Mouse (Mus musculus) heart, adult 2 months (tissue): ENCODE measurements at regions not wholly inside any gene's neighbourhood (a gene's known extent, or its start where the extent isn't known, plus 50 kb on each side); places are given as distances from the start of the nearest gene placed in this dataset.
"Not testable (repeated sequence)": the region's sequence is repeated elsewhere in the genome, so short reads cannot be mapped to it uniquely, and the experiment has no call there.

Experiments used
- DNase-seq, 2 experiments: peaks; one replicate each; pipeline ENCODE4 v3.0.0; 2021
- H3K27ac ChIP-seq: fragments of 200-600 bp; 2 replicates; pipeline ENCODE4 v1.8.1; 2022
- H3K27me3 ChIP-seq: fragments of 200-500 bp; 2 replicates; pipeline ENCODE4 v1.6.1; 2012; ENCODE audit warnings: mild to moderate bottlenecking, low read length, inconsistent platforms, mixed read lengths; ENCODE audit not compliant: control insufficient read depth, insufficient read depth
- H3K36me3 ChIP-seq: fragments of 200-500 bp; 2 replicates; pipeline ENCODE4 v1.6.1; 2012; ENCODE audit warnings: low read length, inconsistent platforms; ENCODE audit not compliant: control insufficient read depth, insufficient read depth
- H3K4me1 ChIP-seq: fragments of 200-500 bp; 2 replicates; pipeline ENCODE4 v1.6.1; 2011; ENCODE audit warnings: low read length; ENCODE audit not compliant: control insufficient read depth, insufficient read depth
- H3K4me3 ChIP-seq: fragments of 200-600 bp; 2 replicates; pipeline ENCODE4 v1.8.1; 2022
- H3K79me2 ChIP-seq: fragments of 200-500 bp; replicated peaks from 2 replicates; pipeline ENCODE4 v1.6.1; 2012; ENCODE audit warnings: mild to moderate bottlenecking, inconsistent platforms, low read length, moderate library complexity, mixed read lengths; ENCODE audit not compliant: control insufficient read depth, insufficient read depth
- H3K9ac ChIP-seq: fragments of 200-500 bp; 2 replicates; pipeline ENCODE4 v1.6.1; 2012; ENCODE audit warnings: low read depth, mild to moderate bottlenecking, control low read depth, inconsistent platforms, low read length, mixed read lengths
- CTCF ChIP-seq: fragments of 200-600 bp; IDR thresholded peaks from 2 replicates; pipeline ENCODE4 v1.8.1; 2022; ENCODE audit warnings: antibody characterized with exemption, mild to moderate bottlenecking, moderate library complexity
- EP300 ChIP-seq: fragments of 200-500 bp; IDR thresholded peaks from 2 replicates; pipeline ENCODE4 v1.6.1; 2011; ENCODE audit warnings: low read depth, low read length, control low read depth; ENCODE audit not compliant: insufficient read depth
- POLR2A ChIP-seq: fragments of 200-500 bp; IDR thresholded peaks from 2 replicates; pipeline ENCODE4 v1.6.1; 2011; ENCODE audit warnings: mild to moderate bottlenecking, low read depth, low read length, control low read depth; ENCODE audit not compliant: insufficient read depth
- WGBS: fragments of 180-500 bp; shearing (Covaris S2); methylation state at CpG from one replicate; pipeline ENCODE4 v1.1.7; 2018; 5-methylcytosine and 5-hydroxymethylcytosine counted together
- intact Hi-C: fragments of 180-260 bp; cut with DNase I; formaldehyde crosslinking; loops from one replicate; pipeline ENCODE4 v1.15.1; 2025

- 17% methylated on average over 2 of the region's 2 CpGs for WGBS
- TF ChIP-seq POLR2A (no peak), CTCF (no peak), EP300 (no peak)
- intact Hi-C loops, result no loop called here
- H3K4me3 ChIP-seq, result no peak overlapping the region
- no peaks in the 10 kb centered on the region for H3K27me3 ChIP-seq
- H3K27ac ChIP-seq, result peak overlapping the region; percentile 18; the same call in 1 of the 2 replicates
- H3K79me2 ChIP-seq, result no peaks in the 10 kb centered on the region
- peak; percentile 43 to 56 for DNase-seq
- no peaks in the 10 kb centered on the region for H3K4me1 ChIP-seq
- H3K36me3 ChIP-seq, result no peaks in the 10 kb centered on the region
- H3K9ac ChIP-seq, result no peak overlapping the region
Measured at GRCm38 (mm10) chr3:69655001-69655400, 56.2 kb upstream of the B3galnt1 start.

GRCm38 (mm10) chr3:69653361-69653760 is 54.6 kb upstream of the B3galnt1 start:
- intact Hi-C loops, result not testable (repeated sequence)

DNA sequence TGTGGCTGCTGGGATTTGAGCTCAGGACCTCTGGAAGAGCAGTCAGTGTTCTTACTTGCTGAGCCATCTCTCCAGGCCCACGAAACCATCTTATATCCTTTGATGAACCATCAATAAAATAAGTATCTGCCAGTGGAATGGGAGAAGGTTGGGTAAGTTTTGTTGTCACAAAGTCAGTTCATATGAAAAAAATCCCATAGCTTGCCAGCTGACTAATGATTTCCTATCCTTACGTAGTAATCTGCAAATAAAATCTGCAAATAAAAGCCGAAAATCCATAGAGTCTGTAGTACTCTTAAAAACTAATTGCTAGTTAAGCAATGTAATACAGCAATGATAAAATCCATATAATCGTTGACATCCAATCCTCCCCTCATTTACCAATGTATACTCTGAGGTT is 50.8 kb upstream of the B3galnt1 start:
- Histone ChIP-seq H3K36me3 (no peaks in the 10 kb centered on the region), H3K4me1 (no peaks in the 10 kb centered on the region), H3K9ac (no peak overlapping the region), H3K79me2 (no peaks in the 10 kb centered on the region), H3K4me3 (no peak overlapping the region), H3K27me3 (no peaks in the 10 kb centered on the region), H3K27ac (no peak overlapping the region)
- WGBS, result 92% methylated on average over 4 of the region's 4 CpGs
- DNase-seq, result no peak
- intact Hi-C loops, result no loop called here
- TF ChIP-seq EP300 (no peak), POLR2A (no peak), CTCF (no peak)

More at GRCm38 (mm10) chr3:69653361-69653760, 54.6 kb upstream of the B3galnt1 start:
- H3K79me2 ChIP-seq, H3K36me3 ChIP-seq, H3K27ac ChIP-seq, H3K27me3 ChIP-seq, H3K4me1 ChIP-seq, H3K4me3 ChIP-seq, DNase-seq, H3K9ac ChIP-seq: not testable (repeated sequence)
- 54% methylated on average over 8 of the region's 8 CpGs for WGBS
